Mouse (Mus musculus) G1E-ER4 (cell line): ENCODE data around the gene Scarb1. TPM values are rescaled to one million over a fixed set of nuclear protein-coding genes. Genes with fewer than 3 reads are reported as not detected.

Experiments used
- GATA1 ChIP-seq: IDR thresholded peaks from one replicate; pipeline ENCODE4 v1.8.0; 2012; ENCODE audit warnings: low read length, inconsistent platforms
- polyA plus RNA-seq: library from polyadenylated mRNA; stranded (reverse); fragments of >175 nt; gene quantifications from 2 replicates; pipeline ENCODE4 v1.2.3, GENCODE M21; 2012

The Scarb1 gene
- polyA plus RNA-seq, 1 experiment: 57.7 TPM

- no peak for TF ChIP-seq GATA1
Observed at GRCm38 (mm10) chr5:125229097-125229496, 111.8 kb downstream of the Scarb1 start.

- TF ChIP-seq GATA1: no peak
Observed at GRCm38 (mm10) chr5:125227699-125228098, 113.2 kb downstream of the Scarb1 start.

Other genes with a start within 250 kb of the Scarb1 start
- gene Ncor2, start 161.9 kb downstream of the Scarb1 start, polyA plus RNA-seq: not detected in 2 replicates
- 0.30 and 0.36 TPM in 2 replicates for gene Gm10382, start 48.2 kb upstream of the Scarb1 start, polyA plus RNA-seq
- gene Ubc, start 49.1 kb upstream of the Scarb1 start, polyA plus RNA-seq: 21.2 and 162 TPM in 2 replicates
- 80.8 and 108 TPM in 2 replicates for gene Dhx37, start 93.0 kb upstream of the Scarb1 start, polyA plus RNA-seq
- gene Bri3bp, start 100.5 kb upstream of the Scarb1 start, polyA plus RNA-seq: 35.4 and 38.2 TPM in 2 replicates
- 4.9 and 5.5 TPM in 2 replicates for gene Aacs, start 134.7 kb upstream of the Scarb1 start, polyA plus RNA-seq
- gene Tmem132b, start 190.7 kb upstream of the Scarb1 start, polyA plus RNA-seq: 0.01 TPM in 1 of 2 replicates, not detected in the other